Mouse (Mus musculus): ENCODE measurements around the gene Mtr. TPM values are rescaled to one million over a fixed set of nuclear protein-coding genes. Genes with fewer than 3 reads are reported as not detected.

The Mtr gene
- polyA plus RNA-seq, 1 experiment = 9.8 TPM

GRCm38 (mm10) chr13:12290700-12291099, 32.8 kb upstream of the Mtr start:
- H3K36me3 ChIP-seq (ENCODE audit: control insufficient read depth, insufficient read depth, low read length) = no peaks in the 10 kb centered on the region
- TF ChIP-seq POLR2A (IDR thresholded peaks at IDR 0.05; ENCODE audit: control insufficient read depth, low read depth, low read length) = no peak
- no peak for TF ChIP-seq CTCF (IDR thresholded peaks at IDR 0.05; ENCODE audit: control insufficient read depth, insufficient read depth, insufficient replicate concordance, low read depth, low read length)
- no peaks in the 10 kb centered on the region for H3K4me1 ChIP-seq (ENCODE audit: control insufficient read depth, insufficient read depth, low read length)
- H3K27me3 ChIP-seq (ENCODE audit: control insufficient read depth, insufficient read depth, low read length) = no peaks in the 10 kb centered on the region
- H3K4me3 ChIP-seq (ENCODE audit: control insufficient read depth, low read depth, low read length) = no peak overlapping the region
- no peak overlapping the region for H3K27ac ChIP-seq (ENCODE audit: control insufficient read depth, insufficient read depth, low read depth, low read length)

GRCm38 (mm10) chr13:12284528-12284927, 26.6 kb upstream of the Mtr start:
- no peak overlapping the region for H3K27ac ChIP-seq (ENCODE audit: control insufficient read depth, insufficient read depth, low read depth, low read length)
- no peak for TF ChIP-seq CTCF (IDR thresholded peaks at IDR 0.05; ENCODE audit: control insufficient read depth, insufficient read depth, insufficient replicate concordance, low read depth, low read length)
- TF ChIP-seq POLR2A (IDR thresholded peaks at IDR 0.05; ENCODE audit: control insufficient read depth, low read depth, low read length) = no peak
- no peaks in the 10 kb centered on the region for H3K27me3 ChIP-seq (ENCODE audit: control insufficient read depth, insufficient read depth, low read length)
- no peak overlapping the region for H3K4me3 ChIP-seq (ENCODE audit: control insufficient read depth, low read depth, low read length)
- H3K4me1 ChIP-seq (ENCODE audit: control insufficient read depth, insufficient read depth, low read length) = no peaks in the 10 kb centered on the region
- H3K36me3 ChIP-seq (ENCODE audit: control insufficient read depth, insufficient read depth, low read length) = no peaks in the 10 kb centered on the region

GRCm38 (mm10) chr13:12283826-12284225, 25.9 kb upstream of the Mtr start:
- H3K36me3 ChIP-seq (ENCODE audit: control insufficient read depth, insufficient read depth, low read length) = no peaks in the 10 kb centered on the region
- H3K4me3 ChIP-seq (ENCODE audit: control insufficient read depth, low read depth, low read length) = no peak overlapping the region
- H3K27ac ChIP-seq (ENCODE audit: control insufficient read depth, insufficient read depth, low read depth, low read length) = no peak overlapping the region
- TF ChIP-seq POLR2A (IDR thresholded peaks at IDR 0.05; ENCODE audit: control insufficient read depth, low read depth, low read length) = no peak
- no peak for TF ChIP-seq CTCF (IDR thresholded peaks at IDR 0.05; ENCODE audit: control insufficient read depth, insufficient read depth, insufficient replicate concordance, low read depth, low read length)
- H3K4me1 ChIP-seq (ENCODE audit: control insufficient read depth, insufficient read depth, low read length) = no peaks in the 10 kb centered on the region
- no peaks in the 10 kb centered on the region for H3K27me3 ChIP-seq (ENCODE audit: control insufficient read depth, insufficient read depth, low read length)

GRCm38 (mm10) chr13:12274721-12275120, 16.8 kb upstream of the Mtr start:
- H3K27me3 ChIP-seq (ENCODE audit: control insufficient read depth, insufficient read depth, low read length) = no peaks in the 10 kb centered on the region
- TF ChIP-seq CTCF (IDR thresholded peaks at IDR 0.05; ENCODE audit: control insufficient read depth, insufficient read depth, insufficient replicate concordance, low read depth, low read length) (no peak), POLR2A (IDR thresholded peaks at IDR 0.05; ENCODE audit: control insufficient read depth, low read depth, low read length) (no peak)
- H3K4me3 ChIP-seq (ENCODE audit: control insufficient read depth, low read depth, low read length) = no peak overlapping the region
- no peak overlapping the region for H3K27ac ChIP-seq (ENCODE audit: control insufficient read depth, insufficient read depth, low read depth, low read length)
- no peaks in the 10 kb centered on the region for H3K4me1 ChIP-seq (ENCODE audit: control insufficient read depth, insufficient read depth, low read length)
- H3K36me3 ChIP-seq (ENCODE audit: control insufficient read depth, insufficient read depth, low read length) = no peaks in the 10 kb centered on the region

GRCm38 (mm10) chr13:12274220-12274619, 16.3 kb upstream of the Mtr start:
- H3K27ac ChIP-seq (ENCODE audit: control insufficient read depth, insufficient read depth, low read depth, low read length) = no peak overlapping the region
- no peaks in the 10 kb centered on the region for H3K4me1 ChIP-seq (ENCODE audit: control insufficient read depth, insufficient read depth, low read length)
- H3K36me3 ChIP-seq (ENCODE audit: control insufficient read depth, insufficient read depth, low read length) = no peaks in the 10 kb centered on the region
- TF ChIP-seq CTCF (IDR thresholded peaks at IDR 0.05; ENCODE audit: control insufficient read depth, insufficient read depth, insufficient replicate concordance, low read depth, low read length) (no peak), POLR2A (IDR thresholded peaks at IDR 0.05; ENCODE audit: control insufficient read depth, low read depth, low read length) (no peak)
- no peaks in the 10 kb centered on the region for H3K27me3 ChIP-seq (ENCODE audit: control insufficient read depth, insufficient read depth, low read length)
- no peak overlapping the region for H3K4me3 ChIP-seq (ENCODE audit: control insufficient read depth, low read depth, low read length)

- 0 out of 2 replicates have a peak, but pooled peaks have one; percentile 14 for TF ChIP-seq CTCF (IDR thresholded peaks at IDR 0.05; ENCODE audit: control insufficient read depth, insufficient read depth, insufficient replicate concordance, low read depth, low read length)
- no peak for TF ChIP-seq POLR2A (IDR thresholded peaks at IDR 0.05; ENCODE audit: control insufficient read depth, low read depth, low read length)
- Histone ChIP-seq H3K27ac (ENCODE audit: control insufficient read depth, insufficient read depth, low read depth, low read length) (no peak overlapping the region), H3K4me1 (ENCODE audit: control insufficient read depth, insufficient read depth, low read length) (no peaks in the 10 kb centered on the region), H3K36me3 (ENCODE audit: control insufficient read depth, insufficient read depth, low read length) (no peaks in the 10 kb centered on the region), H3K4me3 (ENCODE audit: control insufficient read depth, low read depth, low read length) (no peak overlapping the region), H3K27me3 (ENCODE audit: control insufficient read depth, insufficient read depth, low read length) (no peaks in the 10 kb centered on the region)
Measured at GRCm38 (mm10) chr13:12272953-12273352, 15.0 kb upstream of the Mtr start.

GRCm38 (mm10) chr13:12267971-12268370, 10.1 kb upstream of the Mtr start:
- TF ChIP-seq POLR2A (IDR thresholded peaks at IDR 0.05; ENCODE audit: control insufficient read depth, low read depth, low read length) (no peak), CTCF (IDR thresholded peaks at IDR 0.05; ENCODE audit: control insufficient read depth, insufficient read depth, insufficient replicate concordance, low read depth, low read length) (no peak)
- H3K36me3 ChIP-seq (ENCODE audit: control insufficient read depth, insufficient read depth, low read length) = no peaks in the 10 kb centered on the region
- no peaks in the 10 kb centered on the region for H3K27me3 ChIP-seq (ENCODE audit: control insufficient read depth, insufficient read depth, low read length)
- H3K27ac ChIP-seq (ENCODE audit: control insufficient read depth, insufficient read depth, low read depth, low read length) = no peak overlapping the region
- H3K4me3 ChIP-seq (ENCODE audit: control insufficient read depth, low read depth, low read length) = no peak overlapping the region
- peaks cover 7% of the 10 kb centered on the region for H3K4me1 ChIP-seq (ENCODE audit: control insufficient read depth, insufficient read depth, low read length)

- H3K4me3 ChIP-seq (ENCODE audit: control insufficient read depth, low read depth, low read length) = no peak overlapping the region
- no peak overlapping the region for H3K27ac ChIP-seq (ENCODE audit: control insufficient read depth, insufficient read depth, low read depth, low read length)
- H3K36me3 ChIP-seq (ENCODE audit: control insufficient read depth, insufficient read depth, low read length) = no peaks in the 10 kb centered on the region
- H3K4me1 ChIP-seq (ENCODE audit: control insufficient read depth, insufficient read depth, low read length) = peaks cover 7% of the 10 kb centered on the region
- TF ChIP-seq CTCF (IDR thresholded peaks at IDR 0.05; ENCODE audit: control insufficient read depth, insufficient read depth, insufficient replicate concordance, low read depth, low read length) = peak; percentile 34; the same call in 1 of the 2 replicates
- TF ChIP-seq POLR2A (IDR thresholded peaks at IDR 0.05; ENCODE audit: control insufficient read depth, low read depth, low read length) = no peak
- H3K27me3 ChIP-seq (ENCODE audit: control insufficient read depth, insufficient read depth, low read length) = no peaks in the 10 kb centered on the region
Measured at GRCm38 (mm10) chr13:12267097-12267496, 9.2 kb upstream of the Mtr start.

Data from testis, adult 2 months (tissue).